Mouse (Mus musculus): ENCODE results near the gene Adtrp. TPM values are rescaled to one million over a fixed set of nuclear protein-coding genes. Genes with fewer than 3 reads are reported as not detected.

Adtrp gene
- polyA plus RNA-seq, 1 experiment from 2014 or later, result not detected

GRCm38 (mm10) chr13:41760484-41760883 lies 87.0 kb downstream of the Adtrp start:
- no peak overlapping the region for H3K9ac ChIP-seq
- no peak for TF ChIP-seq CTCF (IDR thresholded peaks at IDR 0.05; ENCODE audit: low read depth)
- no peak overlapping the region for H3K4me2 ChIP-seq
- ATAC-seq (ENCODE audit: insufficient read depth) (no peak), DNase-seq (no peak)
- H3K27me3 ChIP-seq (ENCODE audit: insufficient read depth, low read length), result no peaks in the 10 kb centered on the region
- H3K4me3 ChIP-seq (ENCODE audit: low read depth, low read length), result no peak overlapping the region
- no peaks in the 10 kb centered on the region for H3K36me3 ChIP-seq (ENCODE audit: insufficient read depth)
- H3K27ac ChIP-seq (ENCODE audit: low read depth), result no peak overlapping the region
- H3K4me1 ChIP-seq (ENCODE audit: insufficient read depth), result no peaks in the 10 kb centered on the region
- H3K9me3 ChIP-seq (ENCODE audit: low read depth, low read length), result no peaks in the 10 kb centered on the region
- WGBS, result 52% methylated on average over 10 of the region's 10 CpGs

GRCm38 (mm10) chr13:41758550-41759465 lies 88.7 kb downstream of the Adtrp start:
- H3K4me2 ChIP-seq, result no peak overlapping the region
- no peak overlapping the region for H3K27ac ChIP-seq (ENCODE audit: low read depth)
- WGBS, result 68% methylated on average over 19 of the region's 19 CpGs
- H3K4me3 ChIP-seq (ENCODE audit: low read depth, low read length), result no peak overlapping the region
- H3K4me1 ChIP-seq (ENCODE audit: insufficient read depth), result no peaks in the 10 kb centered on the region
- no peak for TF ChIP-seq CTCF (IDR thresholded peaks at IDR 0.05; ENCODE audit: low read depth)
- H3K27me3 ChIP-seq (ENCODE audit: insufficient read depth, low read length), result no peaks in the 10 kb centered on the region
- no peaks in the 10 kb centered on the region for H3K9me3 ChIP-seq (ENCODE audit: low read depth, low read length)
- DNase-seq (no peak), ATAC-seq (ENCODE audit: insufficient read depth) (no peak)
- no peak overlapping the region for H3K9ac ChIP-seq
- no peaks in the 10 kb centered on the region for H3K36me3 ChIP-seq (ENCODE audit: insufficient read depth)

GRCm38 (mm10) chr13:41753114-41753513 lies 94.4 kb downstream of the Adtrp start:
- TF ChIP-seq CTCF (IDR thresholded peaks at IDR 0.05; ENCODE audit: low read depth), result no peak
- Histone ChIP-seq H3K9ac (no peak overlapping the region), H3K36me3 (ENCODE audit: insufficient read depth) (no peaks in the 10 kb centered on the region), H3K27ac (ENCODE audit: low read depth) (no peak overlapping the region), H3K27me3 (ENCODE audit: insufficient read depth, low read length) (no peaks in the 10 kb centered on the region), H3K4me2 (no peak overlapping the region), H3K9me3 (ENCODE audit: low read depth, low read length) (no peaks in the 10 kb centered on the region), H3K4me3 (ENCODE audit: low read depth, low read length) (no peak overlapping the region), H3K4me1 (ENCODE audit: insufficient read depth) (no peaks in the 10 kb centered on the region)
- DNase-seq, result no peak
- 45% methylated on average over 5 of the region's 5 CpGs for WGBS
- no peak for ATAC-seq (ENCODE audit: insufficient read depth)

- no peak overlapping the region for H3K9ac ChIP-seq
- no peak overlapping the region for H3K4me2 ChIP-seq
- no peaks in the 10 kb centered on the region for H3K36me3 ChIP-seq (ENCODE audit: insufficient read depth)
- H3K27ac ChIP-seq (ENCODE audit: low read depth), result no peak overlapping the region
- H3K4me1 ChIP-seq (ENCODE audit: insufficient read depth), result no peaks in the 10 kb centered on the region
- WGBS, result 70% methylated on average over 5 of the region's 5 CpGs
- H3K4me3 ChIP-seq (ENCODE audit: low read depth, low read length), result no peak overlapping the region
- ATAC-seq (ENCODE audit: insufficient read depth) (no peak), DNase-seq (no peak)
- H3K9me3 ChIP-seq (ENCODE audit: low read depth, low read length), result no peaks in the 10 kb centered on the region
- H3K27me3 ChIP-seq (ENCODE audit: insufficient read depth, low read length), result no peaks in the 10 kb centered on the region
- TF ChIP-seq CTCF (IDR thresholded peaks at IDR 0.05; ENCODE audit: low read depth), result no peak
Observed at GRCm38 (mm10) chr13:41750481-41750880, 97.0 kb downstream of the Adtrp start.

- Histone ChIP-seq H3K4me3 (ENCODE audit: low read depth, low read length) (no peak overlapping the region), H3K36me3 (ENCODE audit: insufficient read depth) (no peaks in the 10 kb centered on the region), H3K4me1 (ENCODE audit: insufficient read depth) (no peaks in the 10 kb centered on the region), H3K9me3 (ENCODE audit: low read depth, low read length) (no peaks in the 10 kb centered on the region), H3K9ac (no peak overlapping the region), H3K27me3 (ENCODE audit: insufficient read depth, low read length) (no peaks in the 10 kb centered on the region), H3K27ac (ENCODE audit: low read depth) (no peak overlapping the region), H3K4me2 (no peak overlapping the region)
- TF ChIP-seq CTCF (IDR thresholded peaks at IDR 0.05; ENCODE audit: low read depth), result no peak
- DNase-seq (no peak), ATAC-seq (ENCODE audit: insufficient read depth) (no peak)
- 84% methylated on average over 9 of the region's 9 CpGs for WGBS
Observed at GRCm38 (mm10) chr13:41748866-41749265, 98.6 kb downstream of the Adtrp start.

- no peak for ATAC-seq (ENCODE audit: insufficient read depth)
- Histone ChIP-seq H3K9me3 (ENCODE audit: low read depth, low read length) (no peaks in the 10 kb centered on the region), H3K36me3 (ENCODE audit: insufficient read depth) (no peaks in the 10 kb centered on the region), H3K27me3 (ENCODE audit: insufficient read depth, low read length) (no peaks in the 10 kb centered on the region), H3K4me2 (no peak overlapping the region), H3K4me3 (ENCODE audit: low read depth, low read length) (no peak overlapping the region), H3K9ac (no peak overlapping the region), H3K27ac (ENCODE audit: low read depth) (no peak overlapping the region), H3K4me1 (ENCODE audit: insufficient read depth) (no peaks in the 10 kb centered on the region)
- DNase-seq, result no peak
- no peak for TF ChIP-seq CTCF (IDR thresholded peaks at IDR 0.05; ENCODE audit: low read depth)
- 89% methylated on average over 4 of the region's 4 CpGs for WGBS
Observed at GRCm38 (mm10) chr13:41747691-41748090, 99.8 kb downstream of the Adtrp start.

- ATAC-seq (ENCODE audit: insufficient read depth) (peak; percentile 52; the same call in 1 of the 2 replicates), DNase-seq (peak; percentile 92)
- H3K36me3 ChIP-seq (ENCODE audit: insufficient read depth), result no peaks in the 10 kb centered on the region
- no peaks in the 10 kb centered on the region for H3K27me3 ChIP-seq (ENCODE audit: insufficient read depth, low read length)
- no peaks in the 10 kb centered on the region for H3K9me3 ChIP-seq (ENCODE audit: low read depth, low read length)
- no peak overlapping the region for H3K9ac ChIP-seq
- no peak overlapping the region for H3K27ac ChIP-seq (ENCODE audit: low read depth)
- no peak overlapping the region for H3K4me3 ChIP-seq (ENCODE audit: low read depth, low read length)
- no peak overlapping the region for H3K4me2 ChIP-seq
- H3K4me1 ChIP-seq (ENCODE audit: insufficient read depth), result no peaks in the 10 kb centered on the region
- TF ChIP-seq CTCF (IDR thresholded peaks at IDR 0.05; ENCODE audit: low read depth), result peak; percentile 59
- 45% methylated on average over 8 of the region's 8 CpGs for WGBS
Observed at GRCm38 (mm10) chr13:41746971-41747615, 100.4 kb downstream of the Adtrp start.
